ENCODE assay signal across 8 mouse cellular contexts in genomic region chr5:25734318-25734717, GRCm38 (mm10). TPM values are rescaled to one million over a fixed set of nuclear protein-coding genes. Genes with fewer than 3 reads are reported as not detected.
DNase-seq lines count a peak whose midpoint lies in the region; TF ChIP-seq lines count a peak whose summit lies in the region.
"Had no signal": no experiment of that assay in that cellular context is flagged by ENCODE, and none has a peak within 500 bp of the region (broad histone marks: within the 10 kb centered on the region; RNA-seq: fewer than 3 reads in every experiment).

No protein-coding gene starts in this region.

- H3K9me3 ChIP-seq in CH12.LX (replicated peaks; ENCODE audit: low read length) = no peaks in the 10 kb centered on the region

- peak; percentile 90 for TF ChIP-seq RAD21 in CH12.LX (IDR thresholded peaks at IDR 0.05; ENCODE audit: low read depth, low read length)

- H3K4me2 ChIP-seq in CH12.LX (ENCODE audit: insufficient read depth, low read depth, poor library complexity, severe bottlenecking) = 0 out of 2 replicates have a peak overlapping the region, but pooled peaks have one; percentile 12

- H3K4me1 ChIP-seq in CH12.LX (ENCODE audit: control insufficient read depth in 1 of 2, insufficient read depth in 2 of 2) = peaks cover 0 to 4% of the 10 kb centered on the region in 2 experiments; a peak in 1 of 4 replicates
- H3K4me1 ChIP-seq in cortical plate, adult 2 months (ENCODE audit: control insufficient read depth, insufficient read depth, low read length) = no peaks in the 10 kb centered on the region

- no peak overlapping the region for H3K27ac ChIP-seq in layer of hippocampus, adult 2 months
- no peak overlapping the region for H3K27ac ChIP-seq in CH12.LX (ENCODE audit: insufficient read depth, low read depth)
- H3K27ac ChIP-seq in cortical plate, adult 2 months (ENCODE audit: insufficient read depth, low read length) = no peak overlapping the region
- H3K27ac ChIP-seq: macrophage had no signal

- H3K36me3 ChIP-seq in CH12.LX (replicated peaks in 1 of 2; ENCODE audit: control insufficient read depth in 1 of 2, insufficient read depth in 1 of 2, low read length in 1 of 2) = no peaks in the 10 kb centered on the region

- dilution Hi-C loops in CH12.LX (cut with MboI; ENCODE audit: extremely low pct_ligation_motif_present, extremely low pct_unique_long_range_greater_than_20kb, low sequenced_read_pairs) = no loop called here

- no peak overlapping the region for H3K4me3 ChIP-seq in layer of hippocampus, adult 2 months
- H3K4me3 ChIP-seq in CH12.LX (replicated peaks in 1 of 3; ENCODE audit: low read depth in 2 of 3, low read length in 2 of 3, poor library complexity in 1 of 3) = no peak overlapping the region
- H3K4me3 ChIP-seq in cortical plate, adult 2 months (ENCODE audit: insufficient read depth, low read length) = no peak overlapping the region

- no peak for TF ChIP-seq POLR2A in CH12.LX (IDR thresholded peaks at IDR 0.05; ENCODE audit: low read depth, low read length)
- TF ChIP-seq POLR2A in cortical plate, adult 2 months (IDR thresholded peaks at IDR 0.05; ENCODE audit: extremely low read depth, insufficient read depth, low read length) = no peak

- in situ Hi-C loops in CH12.LX (cut with MboI; ENCODE audit: low pct_ligation_motif_present, low pct_unique_long_range_greater_than_20kb, low sequenced_read_pairs) = loop anchor here (5.0 kb wide), 1 partner anchor 312 kb away; no protein-coding TSS in a partner anchor

- DNase-seq in layer of hippocampus, adult 2 months (ENCODE audit: low spot score in 2 of 2) = peak; percentile 54 to 61
- no peak for DNase-seq in layer of hippocampus, adult 9-11 months
- DNase-seq in CH12.LX (ENCODE audit: extremely low read depth) = peak; percentile 18
- DNase-seq in R1 (ENCODE audit: low read depth, low spot score) = peak; percentile 41
- peak; percentile 64 to 71 for DNase-seq in kidney, postnatal 4 days
- peak; percentile 30 for DNase-seq in right cerebral cortex, postnatal 25 days

- H3K9ac ChIP-seq in CH12.LX (ENCODE audit: insufficient read depth, low read depth) = no peak overlapping the region

- H3K27me3 ChIP-seq in CH12.LX (replicated peaks) = no peaks in the 10 kb centered on the region

- TF ChIP-seq CTCF in layer of hippocampus, adult 2 months (conservative IDR thresholded peaks at IDR 0.05) = peak; percentile 84
- peak; percentile 40 to 85; a peak in 3 of 4 replicates for TF ChIP-seq CTCF in CH12.LX (conservative IDR thresholded peaks at IDR 0.05 in 1 of 2, IDR thresholded peaks at IDR 0.05 in 1 of 2; ENCODE audit: low read depth in 2 of 2, low read length in 2 of 2)
- TF ChIP-seq CTCF in cortical plate, adult 2 months (IDR thresholded peaks at IDR 0.05; ENCODE audit: extremely low read depth, insufficient read depth, low read length) = peak; percentile 89

- no peaks in the 10 kb centered on the region for H3K79me2 ChIP-seq in CH12.LX (replicated peaks; ENCODE audit: control insufficient read depth, extremely low read depth, insufficient read depth, poor library complexity, severe bottlenecking)

- TF ChIP-seq EP300 in CH12.LX (IDR thresholded peaks at IDR 0.05; ENCODE audit: low read length) = no peak

TF ChIP-seq in CH12.LX, 34 proteins besides CTCF, POLR2A, EP300 and RAD21:
- no peak for TF ChIP-seq MAX (IDR thresholded peaks at IDR 0.05; ENCODE audit: low read length)
- no peak for TF ChIP-seq E2F4 (IDR thresholded peaks at IDR 0.05; ENCODE audit: insufficient replicate concordance, low read depth, low read length)
- no peak for TF ChIP-seq CHD1 (IDR thresholded peaks at IDR 0.05; ENCODE audit: low read depth, low read length)
- TF ChIP-seq TBP (conservative IDR thresholded peaks at IDR 0.05; ENCODE audit: low read depth, low read length) = no peak
- no peak for TF ChIP-seq MAFK (IDR thresholded peaks at IDR 0.05; ENCODE audit: insufficient replicate concordance, low read length)
- no peak for TF ChIP-seq MYC (IDR thresholded peaks at IDR 0.05; ENCODE audit: low read depth, low read length)
- TF ChIP-seq MAZ (IDR thresholded peaks at IDR 0.05; ENCODE audit: low read depth, low read length) = no peak
- TF ChIP-seq SIN3A (IDR thresholded peaks at IDR 0.05; ENCODE audit: low read length) = no peak
- TF ChIP-seq KAT2A (IDR thresholded peaks at IDR 0.05; ENCODE audit: insufficient replicate concordance, low read length) = no peak
- TF ChIP-seq ZC3H11A (IDR thresholded peaks at IDR 0.05; ENCODE audit: low read depth, low read length) = peak; percentile 39; the same call in 1 of the 2 replicates
- no peak for TF ChIP-seq NRF1 (IDR thresholded peaks at IDR 0.05; ENCODE audit: low read depth, low read length)
- TF ChIP-seq TCF12 (IDR thresholded peaks at IDR 0.05; ENCODE audit: low read depth, low read length) = no peak
- TF ChIP-seq ETS1 (conservative IDR thresholded peaks at IDR 0.05; ENCODE audit: low read depth, low read length) = no peak
- peak; percentile 81 for TF ChIP-seq SMC3 (IDR thresholded peaks at IDR 0.05; ENCODE audit: low read depth, low read length)
- TF ChIP-seq USF2 (conservative IDR thresholded peaks at IDR 0.05; ENCODE audit: low read depth, low read length) = no peak

RNA-seq across cellular contexts. Expression of gene Actr3b, which starts 25.5 kb away (rescaled TPM):
- 100 to 1,000 TPM; 136 to 139 TPM for total RNA-seq in layer of hippocampus, adult 2 months (2021)
- total RNA-seq in CH12.LX (2012; rRNA removed) = 1.3 and 1.7 TPM in 2 replicates
- 3.9 and 4.5 TPM in 2 replicates for total RNA-seq in CH12.LX (2014; rRNA removed)
- polyA plus RNA-seq in CH12.LX (2012; ENCODE audit: insufficient read length, low read depth) = 4.7 and 6.8 TPM in 2 replicates
- polyA plus RNA-seq in cortical plate, adult 2 months (2012; rRNA removed) = 117 and 126 TPM in 2 replicates

RNA-seq across cellular contexts. Expression of gene Xrcc2, which starts 28.7 kb away (rescaled TPM):
- total RNA-seq in layer of hippocampus, adult 2 months (2021) = 1 to 10 TPM; 6.4 to 6.9 TPM
- 13.0 and 16.3 TPM in 2 replicates for total RNA-seq in CH12.LX (2012; rRNA removed)
- 21.9 and 23.4 TPM in 2 replicates for total RNA-seq in CH12.LX (2014; rRNA removed)
- polyA plus RNA-seq in CH12.LX (2012; ENCODE audit: insufficient read length, low read depth) = 10.0 and 11.3 TPM in 2 replicates
- polyA plus RNA-seq in cortical plate, adult 2 months (2012; rRNA removed) = 4.9 and 5.0 TPM in 2 replicates

Comparison
In these comparisons a context has a peak if more than half of its experiments do, and no peak if none do; other contexts are left out.
1. RNA of gene Actr3b, which starts 25.5 kb away (total RNA-seq): 136 to 139 TPM in layer of hippocampus, adult 2 months; 1.3 to 4.5 TPM in CH12.LX; every median in the first group is over 10 times any median in the second.
2. Peak in every context shown above with its lines, with median percentiles within 50 percentile points of each other: CTCF ChIP-seq.